Mouse (Mus musculus) ES-Bruce4 (cell line): ENCODE data around the gene Ajm1. TPM values are rescaled to one million over a fixed set of nuclear protein-coding genes. Genes with fewer than 3 reads are reported as not detected.

Experiments
- H3K27ac ChIP-seq: 2 replicates; pipeline ENCODE4 v1.5.1; 2012; ENCODE audit warnings: low read length, inconsistent platforms; ENCODE audit not compliant: insufficient read depth
- H3K27me3 ChIP-seq: 2 replicates; pipeline ENCODE4 v1.6.1; 2012; ENCODE audit warnings: mild to moderate bottlenecking, low read length, inconsistent platforms; ENCODE audit not compliant: control insufficient read depth, poor library complexity, insufficient read depth, severe bottlenecking
- H3K36me3 ChIP-seq: 2 replicates; pipeline ENCODE4 v1.6.1; 2012; ENCODE audit warnings: inconsistent platforms, mild to moderate bottlenecking, low read length, moderate library complexity; ENCODE audit not compliant: control insufficient read depth, poor library complexity, insufficient read depth, severe bottlenecking
- H3K4me1 ChIP-seq: one replicate; pipeline ENCODE4 v1.8.1; 2011; ENCODE audit warnings: low read length; ENCODE audit not compliant: control insufficient read depth, insufficient read depth
- H3K4me3 ChIP-seq: 2 replicates; pipeline ENCODE4 v1.5.1; 2011; ENCODE audit warnings: low read depth, mild to moderate bottlenecking, low read length
- H3K9ac ChIP-seq: 2 replicates; pipeline ENCODE4 v1.6.1; 2012; ENCODE audit warnings: low read depth, mild to moderate bottlenecking, inconsistent platforms; ENCODE audit not compliant: poor library complexity, severe bottlenecking
- H3K9me3 ChIP-seq: replicated peaks from 2 replicates; pipeline ENCODE4 v1.6.1; 2012; ENCODE audit warnings: mild to moderate bottlenecking, low read length, inconsistent platforms; ENCODE audit not compliant: control insufficient read depth, poor library complexity, insufficient read depth, severe bottlenecking
- CTCF ChIP-seq: IDR thresholded peaks from one replicate; pipeline ENCODE4 v1.8.1; 2011; ENCODE audit warnings: low read depth, low read length
- EP300 ChIP-seq: IDR thresholded peaks from 2 replicates; pipeline ENCODE4 v1.6.1; 2011; ENCODE audit warnings: low read depth, low read length; ENCODE audit not compliant: insufficient read depth
- POLR2A ChIP-seq: IDR thresholded peaks from one replicate; pipeline ENCODE4 v1.8.1; 2011; ENCODE audit warnings: low read length; ENCODE audit not compliant: insufficient read depth
- polyA plus RNA-seq: library from polyadenylated mRNA; stranded (reverse); fragments of >200 nt; gene quantifications from 2 replicates; pipeline ENCODE4 v1.2.4, GENCODE M21; 2011; ENCODE audit warnings: low read depth; ENCODE audit not compliant: missing spikeins, insufficient read depth, insufficient read length

Ajm1 gene
- polyA plus RNA-seq, 1 experiment = 0.70 TPM

GRCm38 (mm10) chr2:25573068-25573467, 8.5 kb downstream of the Ajm1 start:
- Histone ChIP-seq H3K9me3 (no peaks in the 10 kb centered on the region), H3K9ac (no peak overlapping the region), H3K27me3 (no peaks in the 10 kb centered on the region), H3K36me3 (no peaks in the 10 kb centered on the region), H3K27ac (no peak overlapping the region), H3K4me1 (peaks cover 4% of the 10 kb centered on the region), H3K4me3 (no peak overlapping the region)
- TF ChIP-seq CTCF (no peak), EP300 (no peak), POLR2A (no peak)

- Histone ChIP-seq H3K27ac (no peak overlapping the region), H3K27me3 (no peaks in the 10 kb centered on the region), H3K9me3 (no peaks in the 10 kb centered on the region), H3K9ac (no peak overlapping the region), H3K4me3 (no peak overlapping the region), H3K36me3 (no peaks in the 10 kb centered on the region), H3K4me1 (peaks cover 4% of the 10 kb centered on the region)
- TF ChIP-seq POLR2A = no peak
- TF ChIP-seq EP300 = no peak
- no peak for TF ChIP-seq CTCF
These were observed 10.3 kb downstream of the Ajm1 start for GRCm38 (mm10) chr2:25571221-25571620.

- no peak overlapping the region for H3K4me3 ChIP-seq
- no peaks in the 10 kb centered on the region for H3K9me3 ChIP-seq
- H3K36me3 ChIP-seq = no peaks in the 10 kb centered on the region
- peaks cover 3% of the 10 kb centered on the region for H3K4me1 ChIP-seq
- H3K9ac ChIP-seq = no peak overlapping the region
- no peak for TF ChIP-seq CTCF
- no peak for TF ChIP-seq EP300
- TF ChIP-seq POLR2A = no peak
- H3K27ac ChIP-seq = no peak overlapping the region
- H3K27me3 ChIP-seq = no peaks in the 10 kb centered on the region
These were observed 12.2 kb downstream of the Ajm1 start for GRCm38 (mm10) chr2:25569323-25569722.

- no peaks in the 10 kb centered on the region for H3K27me3 ChIP-seq
- TF ChIP-seq CTCF (no peak), EP300 (no peak), POLR2A (no peak)
- H3K36me3 ChIP-seq = 0 out of 2 replicates have a peak, but pooled peaks cover 2% of the 10 kb centered on the region
- H3K27ac ChIP-seq = no peak overlapping the region
- H3K9ac ChIP-seq = no peak overlapping the region
- no peak overlapping the region for H3K4me3 ChIP-seq
- no peaks in the 10 kb centered on the region for H3K9me3 ChIP-seq
- peaks cover 3% of the 10 kb centered on the region for H3K4me1 ChIP-seq
These were observed 13.0 kb downstream of the Ajm1 start for GRCm38 (mm10) chr2:25568473-25569019.

GRCm38 (mm10) chr2:25566558-25566957, 15.0 kb downstream of the Ajm1 start:
- H3K36me3 ChIP-seq = peaks cover 15% of the 10 kb centered on the region

GRCm38 (mm10) chr2:25565741-25566140, 15.8 kb downstream of the Ajm1 start:
- no peak overlapping the region for H3K27ac ChIP-seq
- no peak overlapping the region for H3K4me3 ChIP-seq
- no peak overlapping the region for H3K9ac ChIP-seq
- H3K4me1 ChIP-seq = peaks cover 3% of the 10 kb centered on the region
- H3K27me3 ChIP-seq = no peaks in the 10 kb centered on the region
- TF ChIP-seq POLR2A (no peak), EP300 (no peak), CTCF (no peak)
- H3K9me3 ChIP-seq = no peaks in the 10 kb centered on the region
- peaks cover 18% of the 10 kb centered on the region for H3K36me3 ChIP-seq

More at GRCm38 (mm10) chr2:25566558-25566957, 15.0 kb downstream of the Ajm1 start:
- H3K9ac ChIP-seq = no peak overlapping the region
- H3K27ac ChIP-seq = no peak overlapping the region
- no peak for TF ChIP-seq CTCF
- no peak for TF ChIP-seq EP300
- TF ChIP-seq POLR2A = no peak
- H3K9me3 ChIP-seq = no peaks in the 10 kb centered on the region
- H3K4me1 ChIP-seq = peaks cover 3% of the 10 kb centered on the region
- H3K27me3 ChIP-seq = no peaks in the 10 kb centered on the region
- H3K4me3 ChIP-seq = no peak overlapping the region
